Mouse (Mus musculus) liver, embryonic 14.5 days (tissue): ENCODE data around the gene Ciao2a. TPM values are rescaled to one million over a fixed set of nuclear protein-coding genes. Genes with fewer than 3 reads are reported as not detected.
A peak's percentile ranks its signal among the peaks of the same experiment; 100 is the strongest.

Experiments
- ATAC-seq: fragments of 200-750 bp; cut with Nextera tagmentation; 2 replicates; pipeline ENCODE4 v1.8.0; 2017; ENCODE audit warnings: moderate number of reproducible peaks, mild to moderate bottlenecking, moderate library complexity; ENCODE audit not compliant: insufficient read depth
- DNase-seq, 3 experiments: peaks; one replicate each; pipeline ENCODE4 v3.0.0-alpha.2; 2012 to 2013; ENCODE audit warnings: low read depth in 3 of 3, low spot score in 3 of 3
- H3K27ac ChIP-seq: fragments of 300-500 bp; sonication (generic); 2 replicates; pipeline ENCODE4 v1.5.1; 2014; ENCODE audit warnings: moderate library complexity, mild to moderate bottlenecking, control low read depth, inconsistent platforms
- H3K27me3 ChIP-seq: fragments of 300-500 bp; sonication (generic); 2 replicates; pipeline ENCODE4 v1.6.1; 2014; ENCODE audit warnings: mild to moderate bottlenecking, low read length, moderate library complexity; ENCODE audit not compliant: control insufficient read depth, insufficient read depth
- H3K36me3 ChIP-seq: fragments of 300-500 bp; sonication (generic); replicated peaks from 2 replicates; pipeline ENCODE4 v1.6.1; 2014; ENCODE audit warnings: low read depth; ENCODE audit not compliant: control insufficient read depth, insufficient read depth
- H3K4me1 ChIP-seq, 2 experiments: fragments of 200-500 bp in 1 of 2; fragments of 300-500 bp in 1 of 2; sonication (generic) in 1 of 2; replicated peaks; 2 replicates each; pipeline ENCODE4 v1.6.1; 2012 to 2014; ENCODE audit warnings: antibody characterized with exemption in 1 of 2, inconsistent platforms in 1 of 2, low read length in 1 of 2; ENCODE audit not compliant: control insufficient read depth in 2 of 2, insufficient read depth in 2 of 2
- H3K4me2 ChIP-seq: fragments of 300-500 bp; sonication (generic); 2 replicates; pipeline ENCODE4 v1.6.1; 2014; ENCODE audit warnings: low read depth, mild to moderate bottlenecking, control low read depth, moderate library complexity
- H3K4me3 ChIP-seq, 2 experiments: fragments of 200-500 bp in 1 of 2; fragments of 300-500 bp in 1 of 2; sonication (generic) in 1 of 2; 2 replicates each; pipeline ENCODE4 v1.5.1; 2012 to 2014; ENCODE audit warnings: low read depth in 2 of 2, low read length in 2 of 2, mild to moderate bottlenecking in 2 of 2, control low read depth in 1 of 2, inconsistent platforms in 1 of 2, moderate library complexity in 1 of 2; ENCODE audit not compliant: insufficient read depth in 1 of 2
- H3K9ac ChIP-seq: fragments of 300-500 bp; sonication (generic); replicated peaks from 2 replicates; pipeline ENCODE4 v1.6.1; 2014; ENCODE audit warnings: mild to moderate bottlenecking, control low read depth, moderate library complexity
- H3K9me3 ChIP-seq: fragments of 300-500 bp; sonication (generic); 2 replicates; pipeline ENCODE4 v1.6.1; 2016; ENCODE audit warnings: low read length, mixed read lengths; ENCODE audit not compliant: control insufficient read depth
- CTCF ChIP-seq: IDR thresholded peaks from 2 replicates; pipeline ENCODE4 v1.5.1; 2016; ENCODE audit warnings: antibody characterized with exemption, low read depth, control low read depth
- EP300 ChIP-seq: IDR thresholded peaks from 2 replicates; pipeline ENCODE4 v1.6.1; 2016; ENCODE audit warnings: antibody characterized with exemption, low read depth
- WGBS: fragments of 180-500 bp; shearing (Covaris S2); extraction: QIAGEN DNeasy Blood & Tissue Kit; methylation state at CpG from one replicate; pipeline ENCODE4 v1.1.7; 2014; ENCODE audit not compliant: insufficient replicate concordance; 5-methylcytosine and 5-hydroxymethylcytosine counted together
- polyA plus RNA-seq, 2 experiments: library from polyadenylated mRNA; depleted of rRNA in 1 of 2; stranded (reverse) in 1 of 2; unstranded in 1 of 2; fragments of >200 nt; fragmentation: Nextera tagmentation in 1 of 2; extraction: Ambion mirVana in 1 of 2; gene quantifications; 2 replicates each; pipeline versions ENCODE4 v1.2.1 to v1.2.3; 2012 to 2014

The Ciao2a gene
- polyA plus RNA-seq, 2 experiments = 50.1 to 132 TPM

DNA sequence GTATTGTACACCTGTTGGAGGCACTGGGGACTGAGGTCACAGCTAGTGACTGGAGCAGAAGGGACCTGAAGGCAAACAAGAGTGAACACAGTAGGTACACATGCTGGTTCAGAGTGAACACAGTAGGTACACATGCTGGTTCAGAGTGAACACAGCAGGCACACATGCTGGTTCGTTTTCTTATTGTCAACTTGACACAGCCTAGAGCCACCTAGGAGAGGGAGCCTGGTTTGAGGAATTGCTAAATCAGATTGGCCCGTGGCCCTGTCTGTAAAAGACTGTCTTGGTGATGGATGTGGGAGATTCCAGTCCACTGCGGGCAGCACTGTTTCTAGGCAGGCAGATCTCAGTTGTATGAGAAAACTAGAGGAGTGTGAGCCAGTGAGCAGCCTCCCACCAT, 56.6 kb downstream of the Ciao2a start:
- Histone ChIP-seq H3K36me3 (no peaks in the 10 kb centered on the region), H3K4me2 (peak overlapping the region; percentile 83), H3K4me1 (peaks cover 83 to 86% of the 10 kb centered on the region in 2 experiments), H3K4me3 (peak overlapping the region in 1 of 2 experiments; percentile 36; a peak in 2 of 4 replicates), H3K27me3 (no peaks in the 10 kb centered on the region), H3K27ac (peak overlapping the region; percentile 98), H3K9ac (peak overlapping the region; percentile 70), H3K9me3 (no peaks in the 10 kb centered on the region)
- 65% methylated on average over 3 of the region's 3 CpGs for WGBS
- ATAC-seq (no peak), DNase-seq (no peak)
- TF ChIP-seq CTCF = no peak
- TF ChIP-seq EP300 = no peak

DNA sequence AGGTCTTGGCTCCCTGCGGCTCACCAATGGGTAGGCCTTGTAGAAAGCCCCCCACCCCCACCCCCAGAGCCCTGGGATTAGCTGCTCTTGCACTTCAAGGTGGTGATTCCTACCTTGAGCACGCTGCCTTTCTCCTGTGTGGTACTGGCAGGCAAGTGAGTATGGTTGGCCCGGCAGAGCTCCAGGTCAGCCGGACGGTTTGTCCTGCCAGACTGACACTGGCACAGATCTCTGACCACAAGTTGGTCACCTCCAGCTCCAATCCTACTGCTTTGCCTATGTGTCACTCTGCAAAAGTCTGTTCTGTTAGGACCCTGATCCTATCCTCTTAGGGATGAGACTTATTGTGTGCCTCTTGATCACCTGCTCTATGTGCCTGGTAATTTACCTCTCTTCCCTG, 58.2 kb downstream of the Ciao2a start:
- WGBS = 82% methylated on average over 5 of the region's 5 CpGs
- ATAC-seq (no peak), DNase-seq (no peak)
- Histone ChIP-seq H3K27me3 (no peaks in the 10 kb centered on the region), H3K4me2 (no peak overlapping the region), H3K36me3 (no peaks in the 10 kb centered on the region), H3K9ac (no peak overlapping the region), H3K4me3 (no peak overlapping the region), H3K27ac (peak overlapping the region; percentile 98), H3K4me1 (peaks cover 76 to 77% of the 10 kb centered on the region in 2 experiments), H3K9me3 (no peaks in the 10 kb centered on the region)
- TF ChIP-seq CTCF (no peak), EP300 (no peak)

- peak overlapping the region; percentile 52 for H3K9ac ChIP-seq
- no peak for TF ChIP-seq CTCF
- no peak for TF ChIP-seq EP300
- H3K27ac ChIP-seq = peak overlapping the region; percentile 73
These were observed 60.0 kb downstream of the Ciao2a start for GRCm38 (mm10) chr9:66186426-66186825.

More at GRCm38 (mm10) chr9:66186426-66186825, 60.0 kb downstream of the Ciao2a start:
- H3K4me3 ChIP-seq = no peak overlapping the region
- H3K9me3 ChIP-seq = no peaks in the 10 kb centered on the region
- H3K27me3 ChIP-seq = no peaks in the 10 kb centered on the region
- DNase-seq (peak in 1 of 3 experiments; percentile 39), ATAC-seq (no peak)
- 17% methylated on average over 6 of the region's 6 CpGs for WGBS
- H3K4me2 ChIP-seq = peak overlapping the region; percentile 49
- H3K4me1 ChIP-seq = peaks cover 57 to 58% of the 10 kb centered on the region in 2 experiments
- H3K36me3 ChIP-seq = no peaks in the 10 kb centered on the region

Other genes starting within 250 kb of the Ciao2a start
- 31.1 and 61.8 TPM in 2 replicates for gene Pclaf, start 236.4 kb upstream of the Ciao2a start, polyA plus RNA-seq (2012; rRNA removed)
- gene Pclaf, start 236.4 kb upstream of the Ciao2a start, polyA plus RNA-seq (2014; fragmentation: Nextera tagmentation; extraction: Ambion mirVana) = 73.0 and 78.6 TPM in 2 replicates
- 2.2 and 4.6 TPM in 2 replicates for gene Trip4, start 217.8 kb upstream of the Ciao2a start, polyA plus RNA-seq (2012; rRNA removed)
- gene Trip4, start 217.8 kb upstream of the Ciao2a start, polyA plus RNA-seq (2014; fragmentation: Nextera tagmentation; extraction: Ambion mirVana) = 9.9 and 10.2 TPM in 2 replicates
- gene Csnk1g1, start 217.7 kb upstream of the Ciao2a start, polyA plus RNA-seq (2012; rRNA removed) = 1.6 and 2.5 TPM in 2 replicates
- gene Csnk1g1, start 217.7 kb upstream of the Ciao2a start, polyA plus RNA-seq (2014; fragmentation: Nextera tagmentation; extraction: Ambion mirVana) = 3.5 and 3.7 TPM in 2 replicates
- gene Ppib, start 66.4 kb upstream of the Ciao2a start, polyA plus RNA-seq (2012; rRNA removed) = 190 and 276 TPM in 2 replicates
- 422 and 434 TPM in 2 replicates for gene Ppib, start 66.4 kb upstream of the Ciao2a start, polyA plus RNA-seq (2014; fragmentation: Nextera tagmentation; extraction: Ambion mirVana)
- gene Snx22, start 56.9 kb upstream of the Ciao2a start, polyA plus RNA-seq (2012; rRNA removed) = 26.7 and 32.8 TPM in 2 replicates
- 25.4 and 26.5 TPM in 2 replicates for gene Snx22, start 56.9 kb upstream of the Ciao2a start, polyA plus RNA-seq (2014; fragmentation: Nextera tagmentation; extraction: Ambion mirVana)
- gene Snx1, start within 50 bp of the Ciao2a start, polyA plus RNA-seq (2012; rRNA removed) = 31.8 and 47.7 TPM in 2 replicates
- gene Snx1, start within 50 bp of the Ciao2a start, polyA plus RNA-seq (2014; fragmentation: Nextera tagmentation; extraction: Ambion mirVana) = 66.0 and 68.3 TPM in 2 replicates
- gene Dapk2, start 31.6 kb downstream of the Ciao2a start, polyA plus RNA-seq (2012; rRNA removed) = 7.3 and 11.7 TPM in 2 replicates
- gene Dapk2, start 31.6 kb downstream of the Ciao2a start, polyA plus RNA-seq (2014; fragmentation: Nextera tagmentation; extraction: Ambion mirVana) = 24.6 and 25.2 TPM in 2 replicates
- 18.8 and 23.9 TPM in 2 replicates for gene Herc1, start 223.8 kb downstream of the Ciao2a start, polyA plus RNA-seq (2012; rRNA removed)
- 25.0 and 25.7 TPM in 2 replicates for gene Herc1, start 223.8 kb downstream of the Ciao2a start, polyA plus RNA-seq (2014; fragmentation: Nextera tagmentation; extraction: Ambion mirVana)